Mouse (Mus musculus) midbrain, embryonic 16.5 days (tissue): ENCODE measurements around the gene Tpk1. TPM values are rescaled to one million over a fixed set of nuclear protein-coding genes. Genes with fewer than 3 reads are reported as not detected.

ENCODE experiments used
- ATAC-seq: fragments of 200-750 bp; cut with Nextera tagmentation; 2 replicates; pipeline ENCODE4 v1.8.0; 2017; ENCODE audit warnings: moderate TSS enrichment
- H3K27ac ChIP-seq: fragments of 300-500 bp; sonication (generic); 2 replicates; pipeline ENCODE4 v1.5.1; 2014; ENCODE audit warnings: mild to moderate bottlenecking, low read length, mixed read lengths
- H3K27me3 ChIP-seq: fragments of 300-500 bp; sonication (generic); 2 replicates; pipeline ENCODE4 v1.6.1; 2014; ENCODE audit warnings: low read depth, low read length, mixed read lengths; ENCODE audit not compliant: control insufficient read depth, insufficient read depth
- H3K36me3 ChIP-seq: fragments of 300-500 bp; sonication (generic); 2 replicates; pipeline ENCODE4 v1.6.1; 2014; ENCODE audit warnings: mild to moderate bottlenecking, low read length, moderate library complexity, mixed read lengths; ENCODE audit not compliant: control insufficient read depth, insufficient read depth
- H3K4me1 ChIP-seq: fragments of 300-500 bp; sonication (generic); 2 replicates; pipeline ENCODE4 v1.6.1; 2014; ENCODE audit warnings: mild to moderate bottlenecking, low read length, mixed read lengths; ENCODE audit not compliant: control insufficient read depth, insufficient read depth
- H3K4me2 ChIP-seq: fragments of 300-500 bp; sonication (generic); 2 replicates; pipeline ENCODE4 v1.6.1; 2014; ENCODE audit warnings: mild to moderate bottlenecking, low read length, mixed read lengths
- H3K4me3 ChIP-seq: fragments of 300-500 bp; sonication (generic); 2 replicates; pipeline ENCODE4 v1.5.1; 2014; ENCODE audit warnings: low read depth, mild to moderate bottlenecking, low read length, moderate library complexity, mixed read lengths
- H3K9ac ChIP-seq: fragments of 300-500 bp; sonication (generic); 2 replicates; pipeline ENCODE4 v1.6.1; 2014; ENCODE audit warnings: low read depth, low read length, mixed read lengths
- H3K9me3 ChIP-seq: fragments of 300-500 bp; sonication (generic); replicated peaks from 2 replicates; pipeline ENCODE4 v1.6.1; 2014; ENCODE audit warnings: mild to moderate bottlenecking, low read length, mixed read lengths; ENCODE audit not compliant: control insufficient read depth, poor library complexity, severe bottlenecking
- WGBS: fragments of 180-500 bp; shearing (Covaris S2); extraction: QIAGEN DNeasy Blood & Tissue Kit; methylation state at CpG from one replicate; pipeline ENCODE4 v1.1.7; 2014; 5-methylcytosine and 5-hydroxymethylcytosine counted together
- polyA plus RNA-seq: library from polyadenylated mRNA; unstranded; fragments of >200 nt; fragmentation: Nextera tagmentation; extraction: Ambion mirVana; gene quantifications from 2 replicates; pipeline ENCODE4 v1.2.1, GENCODE M21; 2015

Tpk1 gene
- polyA plus RNA-seq, 1 experiment from 2014 or later: 6.1 TPM

DNA sequence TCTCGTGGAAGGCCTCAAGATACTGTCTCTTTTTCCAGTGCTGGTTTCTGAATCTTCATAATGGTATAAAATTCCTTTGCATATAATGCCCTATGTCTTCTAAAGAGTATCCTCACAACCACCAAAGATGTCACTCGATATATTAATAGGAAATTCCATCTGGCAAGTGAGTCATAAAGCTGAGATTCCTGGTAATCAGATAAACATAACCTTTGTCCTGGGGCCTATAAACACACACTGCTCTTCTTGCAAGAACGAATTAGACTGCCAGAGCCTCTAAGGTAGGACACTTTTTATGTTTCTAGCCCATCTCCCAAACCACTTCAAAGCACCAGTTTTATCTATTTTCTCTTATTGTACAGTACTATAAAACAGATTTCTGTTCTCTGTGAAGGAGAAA is 185.4 kb downstream of the Tpk1 start:
- Histone ChIP-seq H3K4me1 (no peaks in the 10 kb centered on the region), H3K4me3 (no peak overlapping the region), H3K9ac (no peak overlapping the region), H3K9me3 (no peaks in the 10 kb centered on the region), H3K4me2 (no peak overlapping the region), H3K36me3 (no peaks in the 10 kb centered on the region), H3K27ac (no peak overlapping the region), H3K27me3 (no peaks in the 10 kb centered on the region)
- 87% methylated on average over 3 of the region's 3 CpGs for WGBS
- no peak for ATAC-seq

DNA sequence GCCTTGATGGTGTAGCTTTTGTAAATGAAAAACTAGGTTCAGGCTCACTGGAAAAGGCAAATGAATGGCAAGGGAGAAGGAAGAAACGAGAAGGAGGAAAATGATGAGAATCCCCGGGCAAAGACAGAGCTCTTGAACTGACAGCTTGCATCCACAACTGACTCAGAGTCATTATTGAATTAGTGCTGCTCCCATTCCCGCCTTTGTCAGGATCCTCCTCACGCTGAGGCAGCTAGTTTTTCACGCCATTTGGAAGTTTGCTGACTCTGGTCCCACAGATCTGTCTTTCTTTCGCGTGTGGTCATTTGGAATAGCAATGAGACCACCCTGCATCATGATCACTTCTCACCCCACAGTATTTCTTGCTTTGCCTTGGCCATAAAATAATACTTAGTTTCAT is 187.3 kb downstream of the Tpk1 start:
- no peak overlapping the region for H3K4me2 ChIP-seq
- H3K9ac ChIP-seq: no peak overlapping the region
- WGBS: 40% methylated on average over 7 of the region's 7 CpGs
- no peak overlapping the region for H3K4me3 ChIP-seq
- no peaks in the 10 kb centered on the region for H3K9me3 ChIP-seq
- no peaks in the 10 kb centered on the region for H3K4me1 ChIP-seq
- H3K27ac ChIP-seq: no peak overlapping the region
- H3K36me3 ChIP-seq: no peaks in the 10 kb centered on the region
- no peak for ATAC-seq
- no peaks in the 10 kb centered on the region for H3K27me3 ChIP-seq

DNA sequence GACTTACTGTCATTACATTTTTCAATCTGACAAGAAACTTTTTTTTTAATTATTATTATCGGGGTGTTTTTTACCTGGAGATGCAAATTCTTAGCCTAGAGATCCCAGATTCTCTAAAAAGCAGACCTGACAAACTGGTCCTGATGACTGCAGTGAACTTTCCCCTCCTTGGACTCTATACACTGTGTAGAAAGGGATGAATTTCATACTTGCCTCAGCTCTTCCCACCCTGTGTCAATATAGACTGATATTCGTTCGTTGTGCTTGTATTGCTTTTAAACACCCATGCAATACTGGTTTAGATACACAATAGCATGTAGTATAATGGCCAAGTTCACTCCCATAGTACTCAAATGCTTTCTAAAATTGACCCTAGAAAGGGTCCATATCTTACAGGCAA is 189.7 kb downstream of the Tpk1 start:
- Histone ChIP-seq H3K4me1 (no peaks in the 10 kb centered on the region), H3K9me3 (no peaks in the 10 kb centered on the region), H3K27ac (no peak overlapping the region), H3K4me3 (no peak overlapping the region), H3K9ac (no peak overlapping the region), H3K27me3 (no peaks in the 10 kb centered on the region), H3K36me3 (no peaks in the 10 kb centered on the region), H3K4me2 (no peak overlapping the region)
- ATAC-seq: no peak
- WGBS: 96% methylated on average over 3 of the region's 3 CpGs

DNA sequence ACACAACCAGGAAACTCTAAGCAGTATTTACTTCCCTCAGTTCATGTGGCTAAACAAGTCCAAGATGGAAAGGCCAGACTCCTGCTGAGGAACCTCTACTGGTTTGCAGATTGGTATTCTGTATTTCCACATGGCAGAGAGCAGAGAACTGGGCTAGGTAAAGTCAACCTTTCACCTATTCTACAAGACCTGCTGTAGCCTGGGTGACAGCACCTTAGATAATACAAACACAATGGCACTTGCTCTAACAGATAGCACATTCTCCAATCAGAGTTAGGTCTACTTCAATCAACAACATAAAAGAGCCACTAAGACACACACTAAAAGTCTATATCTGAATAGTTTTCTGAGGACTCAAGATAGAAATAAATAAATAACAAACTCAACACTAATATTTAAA is 190.2 kb downstream of the Tpk1 start:
- no peak overlapping the region for H3K27ac ChIP-seq
- no peaks in the 10 kb centered on the region for H3K4me1 ChIP-seq
- ATAC-seq: no peak
- no peak overlapping the region for H3K4me3 ChIP-seq
- no peaks in the 10 kb centered on the region for H3K36me3 ChIP-seq
- no peak overlapping the region for H3K4me2 ChIP-seq
- no peaks in the 10 kb centered on the region for H3K9me3 ChIP-seq
- H3K9ac ChIP-seq: no peak overlapping the region
- no peaks in the 10 kb centered on the region for H3K27me3 ChIP-seq

DNA sequence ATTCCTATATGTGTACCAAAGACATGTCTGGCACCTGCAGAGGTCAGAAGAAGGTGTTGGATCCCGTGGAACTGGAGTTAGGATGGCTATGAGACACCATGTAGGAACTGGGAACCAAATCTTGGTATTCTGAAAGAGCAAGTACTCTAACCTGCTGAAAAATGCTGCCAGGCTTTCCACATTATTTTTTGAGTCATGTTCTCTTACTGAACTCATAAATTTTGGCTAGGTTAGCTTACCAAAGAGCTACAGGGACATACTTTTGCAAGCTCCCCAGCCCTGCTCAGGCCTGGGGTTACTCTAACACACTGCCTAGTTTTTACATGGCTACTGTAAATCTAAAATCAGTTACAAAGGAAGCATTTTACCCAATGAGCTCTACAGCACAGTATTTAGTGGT is 194.5 kb downstream of the Tpk1 start:
- Histone ChIP-seq H3K9ac (no peak overlapping the region), H3K4me2 (no peak overlapping the region), H3K27me3 (no peaks in the 10 kb centered on the region), H3K4me1 (no peaks in the 10 kb centered on the region), H3K4me3 (no peak overlapping the region), H3K36me3 (no peaks in the 10 kb centered on the region), H3K9me3 (no peaks in the 10 kb centered on the region), H3K27ac (no peak overlapping the region)
- 89% methylated on average over 1 of the region's 1 CpGs for WGBS
- ATAC-seq: no peak

DNA sequence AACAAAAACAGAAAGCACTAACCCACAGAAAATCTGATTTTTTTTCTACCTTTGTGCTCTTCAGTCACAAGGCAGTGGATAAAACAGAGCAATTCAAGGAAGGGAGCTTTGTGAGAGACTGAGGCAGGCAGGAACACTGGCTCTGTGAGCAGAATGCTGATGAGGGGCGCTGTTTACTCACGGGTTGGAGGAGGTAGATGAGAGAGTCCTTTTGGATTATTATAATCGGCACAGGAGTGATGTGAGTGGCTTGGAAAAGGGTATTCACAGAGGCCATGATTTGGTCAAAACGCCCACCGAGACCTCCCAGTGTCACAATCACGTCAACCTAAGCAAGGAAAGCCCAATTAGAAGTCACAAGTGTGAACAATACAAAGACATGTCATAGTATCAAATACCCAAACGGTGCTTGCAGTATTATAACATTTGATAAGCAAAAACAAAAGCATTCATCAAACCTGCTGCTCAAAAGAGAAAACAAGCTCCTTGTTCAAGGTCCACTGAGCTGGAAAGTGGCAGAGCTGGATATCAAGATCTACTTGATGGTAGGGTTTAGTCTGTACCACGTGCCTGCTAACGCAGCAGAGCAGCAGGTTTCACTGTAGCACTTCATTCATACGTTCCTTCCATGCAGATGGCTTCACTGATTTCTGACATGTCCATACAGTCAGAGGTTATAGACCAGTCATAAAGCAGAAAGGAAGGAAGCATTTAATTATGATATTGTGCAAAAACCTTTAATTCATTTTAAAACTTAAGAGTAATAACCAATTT is 197.1 kb downstream of the Tpk1 start:
- H3K36me3 ChIP-seq: no peaks in the 10 kb centered on the region
- H3K4me1 ChIP-seq: no peaks in the 10 kb centered on the region
- H3K27ac ChIP-seq: no peak overlapping the region
- WGBS: 48% methylated on average over 10 of the region's 10 CpGs
- H3K4me2 ChIP-seq: no peak overlapping the region
- H3K9me3 ChIP-seq: no peaks in the 10 kb centered on the region
- ATAC-seq: 0 out of 2 replicates have a peak, but pooled peaks have one; percentile 42
- no peak overlapping the region for H3K9ac ChIP-seq
- no peak overlapping the region for H3K4me3 ChIP-seq
- H3K27me3 ChIP-seq: no peaks in the 10 kb centered on the region

DNA sequence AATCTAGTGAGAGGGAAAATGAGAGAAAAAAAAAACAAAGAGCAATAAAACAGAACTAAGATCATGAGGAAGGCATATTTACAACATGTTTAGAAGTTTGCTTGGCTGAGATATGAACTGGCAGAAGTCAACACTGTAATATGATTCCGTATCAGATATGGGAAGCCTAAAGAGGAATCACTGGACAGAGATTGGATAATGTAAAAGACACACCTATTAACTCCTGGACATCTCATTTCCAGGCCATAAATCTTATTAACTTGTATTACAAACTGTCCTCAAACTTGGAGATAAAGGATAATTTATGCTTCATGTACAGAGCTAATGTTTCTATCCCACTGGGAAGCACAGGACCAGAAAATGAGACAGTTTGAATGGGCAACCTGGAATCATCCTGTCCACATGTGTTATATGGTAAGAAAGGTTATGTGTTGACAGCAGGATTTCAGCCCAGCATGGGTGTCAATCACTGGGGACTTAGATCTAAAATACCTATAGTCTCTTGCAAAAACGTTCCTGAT is 203.2 kb downstream of the Tpk1 start:
- 0 out of 2 replicates have a peak, but pooled peaks have one; percentile 28 for ATAC-seq
- WGBS: 60% methylated on average over 2 of the region's 2 CpGs
- H3K27ac ChIP-seq: no peak overlapping the region

DNA sequence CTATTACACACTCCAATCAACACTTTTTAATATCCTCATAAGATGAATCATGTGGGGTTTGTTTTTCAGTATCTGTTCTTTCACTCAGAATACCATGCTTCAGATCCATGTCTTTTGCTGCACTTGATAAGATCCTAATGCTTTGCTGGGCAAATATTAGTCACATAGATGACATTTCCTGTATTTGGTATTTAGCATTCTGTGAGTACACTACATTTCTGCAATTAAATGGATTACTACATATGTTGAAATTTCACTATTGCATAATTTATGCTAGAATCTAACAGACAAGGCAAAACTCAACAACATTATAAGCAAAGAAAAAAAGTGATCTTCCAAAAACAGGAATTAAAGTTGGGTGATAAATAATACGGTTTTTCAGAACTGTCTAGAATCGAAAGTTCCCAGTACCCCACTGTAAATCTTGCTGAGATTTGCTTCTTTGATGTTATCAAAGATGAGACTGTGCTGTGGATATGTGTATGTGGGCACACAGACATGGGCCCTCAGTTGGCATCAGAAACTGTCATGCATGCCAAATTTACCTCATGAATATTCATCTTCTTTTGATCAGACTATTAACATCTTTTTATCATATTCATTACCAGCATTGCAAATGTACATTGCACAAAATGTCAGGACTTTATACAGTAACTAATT is 203.8 kb downstream of the Tpk1 start:
- Histone ChIP-seq H3K4me2 (no peak overlapping the region), H3K27me3 (no peaks in the 10 kb centered on the region), H3K9ac (no peak overlapping the region), H3K27ac (no peak overlapping the region), H3K36me3 (no peaks in the 10 kb centered on the region), H3K4me3 (no peak overlapping the region), H3K4me1 (no peaks in the 10 kb centered on the region), H3K9me3 (no peaks in the 10 kb centered on the region)
- WGBS: 75% methylated on average over 2 of the region's 2 CpGs
- peak; percentile 73 for ATAC-seq

More for the DNA sequence above, 203.2 kb downstream of the Tpk1 start:
- no peaks in the 10 kb centered on the region for H3K36me3 ChIP-seq
- no peak overlapping the region for H3K4me2 ChIP-seq
- no peak overlapping the region for H3K9ac ChIP-seq
- H3K27me3 ChIP-seq: no peaks in the 10 kb centered on the region
- H3K9me3 ChIP-seq: no peaks in the 10 kb centered on the region
- H3K4me3 ChIP-seq: no peak overlapping the region
- no peaks in the 10 kb centered on the region for H3K4me1 ChIP-seq

DNA sequence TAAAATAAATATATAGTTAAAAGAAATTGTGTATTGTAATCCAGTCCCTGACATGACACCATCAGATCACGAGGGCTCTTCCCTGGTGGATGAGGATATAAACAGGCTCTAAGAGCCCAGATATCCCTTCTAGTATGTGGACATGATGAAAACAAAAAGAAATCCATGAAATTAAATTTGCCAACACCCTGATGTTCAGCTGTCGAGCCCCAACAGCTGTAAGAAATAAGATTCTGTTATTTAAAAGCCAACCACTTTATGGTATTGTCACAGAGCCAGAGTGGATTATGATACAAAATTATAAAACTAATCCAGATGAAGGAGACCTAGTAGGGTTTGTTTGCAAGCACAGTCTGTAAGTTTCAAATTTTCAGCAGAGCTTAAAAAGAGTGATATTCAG is 207.0 kb downstream of the Tpk1 start:
- H3K9me3 ChIP-seq: no peaks in the 10 kb centered on the region
- ATAC-seq: no peak
- H3K36me3 ChIP-seq: no peaks in the 10 kb centered on the region
- no peak overlapping the region for H3K27ac ChIP-seq
- no peak overlapping the region for H3K4me3 ChIP-seq
- no peaks in the 10 kb centered on the region for H3K4me1 ChIP-seq
- H3K4me2 ChIP-seq: no peak overlapping the region
- WGBS: 80% methylated on average over 2 of the region's 2 CpGs
- no peak overlapping the region for H3K9ac ChIP-seq
- no peaks in the 10 kb centered on the region for H3K27me3 ChIP-seq
